Mouse (Mus musculus) lung, postnatal 10 days (tissue): ENCODE results near the gene Fam71b.

Experiments
- DNase-seq: peaks from one replicate; pipeline ENCODE4 v3.0.0; 2021

Fam71b gene

DNA sequence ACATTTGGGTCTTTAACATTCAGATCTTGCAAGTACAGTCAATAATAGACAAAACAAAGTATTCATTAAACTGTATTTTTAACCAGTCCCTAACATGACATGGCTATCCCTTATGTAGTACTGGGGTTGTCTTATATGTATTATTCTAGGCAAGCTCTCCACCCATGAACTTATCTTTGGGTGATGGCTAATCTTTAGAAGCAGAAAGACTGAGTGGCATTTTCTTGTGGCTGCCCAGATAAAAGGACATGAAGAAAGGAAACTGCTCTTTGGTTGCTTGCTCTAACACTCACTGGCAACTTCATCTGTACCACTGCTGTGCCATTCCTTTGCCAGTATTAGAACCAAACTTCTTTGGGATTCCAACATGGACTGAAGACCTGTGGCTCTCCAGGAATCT lies 39.0 kb downstream of the Fam71b start:
- no peak for DNase-seq

- peak; percentile 97 for DNase-seq
Measured at GRCm38 (mm10) chr11:46436760-46437458, 40.5 kb downstream of the Fam71b start, which contains the start of gene Med7. Gene Med7 (plus strand): TSS chr11:46436925.

DNA sequence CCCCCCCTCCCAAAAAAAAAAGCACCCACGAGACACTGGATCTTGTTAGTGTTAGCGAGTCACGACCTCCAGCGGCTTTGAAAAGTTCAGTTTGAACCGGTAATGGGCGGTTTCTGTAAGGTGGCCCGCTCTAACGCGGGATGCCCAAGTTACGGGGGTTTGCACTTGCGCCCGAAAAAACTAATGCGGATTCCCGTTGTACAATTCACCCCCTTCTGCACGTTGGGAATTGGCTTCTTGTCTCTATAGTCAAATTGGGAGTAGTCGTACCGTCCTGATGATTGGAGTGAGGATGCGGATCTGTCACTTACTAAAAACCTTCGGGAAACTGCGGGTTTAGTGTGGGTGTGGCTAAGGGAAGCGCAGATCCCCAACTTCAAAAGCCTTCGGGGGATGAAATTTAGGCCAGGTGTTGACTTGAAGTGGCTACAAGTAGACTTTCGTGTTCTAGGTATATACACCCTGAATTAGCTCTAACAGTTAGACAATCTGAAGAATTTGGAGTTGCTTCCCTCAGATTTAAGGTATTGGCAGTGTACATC lies 41.2 kb downstream of the Fam71b start:
- no peak for DNase-seq

DNA sequence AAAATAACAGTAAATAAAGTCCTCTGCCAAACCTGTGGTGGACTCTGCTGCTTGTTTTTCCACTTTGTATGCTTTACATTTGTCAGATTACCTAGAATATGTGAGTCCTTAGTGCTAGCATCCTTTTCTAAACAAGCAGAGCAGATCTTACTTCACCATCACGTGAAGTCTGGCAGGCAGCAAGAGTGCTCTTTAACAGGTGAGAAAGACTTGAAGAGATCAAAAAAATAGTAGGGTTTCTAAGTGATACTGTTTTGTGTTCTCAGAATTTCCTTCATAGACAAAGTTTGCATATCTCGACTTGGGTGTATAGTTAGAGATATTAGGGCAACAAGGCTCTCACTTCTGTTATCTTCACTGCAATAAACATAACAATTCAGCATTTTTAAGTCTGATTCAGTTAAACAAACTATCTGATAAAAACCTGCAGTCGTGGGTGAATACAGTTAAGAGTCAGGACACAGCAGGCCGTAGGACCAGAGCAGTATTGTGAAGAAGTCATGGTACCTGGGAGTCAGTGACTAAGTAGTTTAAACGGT lies 42.7 kb downstream of the Fam71b start:
- DNase-seq: no peak

GRCm38 (mm10) chr11:46441774-46442173 lies 45.4 kb downstream of the Fam71b start:
- no peak for DNase-seq

DNA sequence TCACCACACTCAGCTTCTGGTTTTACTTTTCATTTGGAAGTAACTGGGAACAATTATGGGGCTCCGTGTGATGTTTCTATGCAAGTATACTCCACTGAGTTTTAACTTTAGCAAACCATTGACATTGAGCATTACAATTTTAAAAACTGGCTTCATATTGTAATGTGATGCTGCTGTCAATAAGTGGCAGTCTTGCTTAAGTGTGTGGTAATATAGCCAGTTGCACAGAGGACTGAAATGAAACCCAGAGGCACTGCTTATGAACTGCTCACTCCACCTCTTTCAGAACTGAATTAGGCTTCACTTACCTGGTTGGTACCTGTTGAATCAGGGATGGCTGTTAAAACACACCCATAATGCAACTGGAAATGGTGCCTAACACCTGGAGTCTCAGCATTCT lies 46.8 kb downstream of the Fam71b start:
- DNase-seq: no peak

GRCm38 (mm10) chr11:46443979-46444378 lies 47.6 kb downstream of the Fam71b start:
- DNase-seq: no peak

GRCm38 (mm10) chr11:46446150-46446549 lies 49.8 kb downstream of the Fam71b start:
- no peak for DNase-seq

DNA sequence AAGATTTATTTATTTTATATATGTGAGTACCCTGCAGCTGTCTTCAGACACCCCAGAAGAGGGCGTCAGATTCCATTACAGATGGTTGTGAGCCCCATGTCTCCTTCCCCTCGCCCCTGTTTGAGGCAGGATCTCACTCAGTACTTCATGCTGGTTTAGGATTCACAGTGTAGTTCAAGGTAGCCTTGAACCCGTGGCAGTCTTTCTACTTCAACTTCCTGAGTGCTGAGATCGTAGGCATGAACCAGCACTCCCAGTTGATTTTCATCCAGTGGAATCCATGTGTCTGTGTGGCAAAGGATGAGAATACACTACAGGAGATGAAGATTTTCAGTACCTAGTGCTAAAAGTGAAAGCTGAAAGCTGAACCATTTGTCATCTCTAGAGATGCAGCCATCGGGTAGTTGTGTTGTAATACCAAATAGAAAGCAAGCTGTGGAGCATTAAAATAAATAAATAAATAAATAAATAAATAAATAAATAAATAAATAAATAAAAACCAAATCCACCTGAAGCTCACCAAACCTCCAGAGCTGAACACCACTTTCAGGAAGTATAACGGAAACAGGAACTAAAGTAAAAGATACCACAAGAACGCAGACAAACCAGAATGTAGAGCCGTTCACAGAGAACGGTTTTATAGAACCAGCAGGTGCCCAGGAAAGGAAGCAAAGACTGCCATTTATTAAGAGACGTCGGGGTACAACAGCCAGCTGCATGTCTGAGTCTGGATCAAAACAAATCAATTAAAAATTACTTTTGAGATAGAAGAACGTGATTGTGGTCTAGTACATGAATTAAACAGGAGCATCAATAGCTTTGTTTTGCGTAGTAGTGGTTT lies 51.5 kb downstream of the Fam71b start:
- no peak for DNase-seq

GRCm38 (mm10) chr11:46449461-46450080 lies 53.2 kb downstream of the Fam71b start:
- DNase-seq: no peak

- DNase-seq: no peak
Measured at GRCm38 (mm10) chr11:46454453-46455045, 58.2 kb downstream of the Fam71b start, which contains the start of gene Havcr2. Gene Havcr2 (plus strand): TSS chr11:46454935.
